Mouse (Mus musculus) heart, embryonic 12.5 days (tissue): ENCODE measurements around the gene Nupl1. TPM values are rescaled to one million over a fixed set of nuclear protein-coding genes. Genes with fewer than 3 reads are reported as not detected.
A peak's percentile ranks its signal among the peaks of the same experiment; 100 is the strongest.

Source experiments
- ATAC-seq: fragments of 200-750 bp; cut with Nextera tagmentation; 2 replicates; pipeline ENCODE4 v1.8.0; 2017; ENCODE audit warnings: moderate TSS enrichment, moderate library complexity; ENCODE audit not compliant: insufficient number of reproducible peaks, low FRiP score
- H3K27ac ChIP-seq: fragments of 300-500 bp; sonication (generic); 2 replicates; pipeline ENCODE4 v1.5.1; 2016; ENCODE audit warnings: mild to moderate bottlenecking, moderate library complexity; ENCODE audit not compliant: poor library complexity, severe bottlenecking
- H3K27me3 ChIP-seq: fragments of 300-500 bp; sonication (generic); replicated peaks from 2 replicates; pipeline ENCODE4 v1.6.1; 2016; ENCODE audit warnings: mild to moderate bottlenecking, moderate library complexity
- H3K36me3 ChIP-seq: fragments of 300-500 bp; sonication (generic); 2 replicates; pipeline ENCODE4 v1.6.1; 2016; ENCODE audit warnings: mild to moderate bottlenecking, moderate library complexity
- H3K4me1 ChIP-seq: fragments of 300-500 bp; sonication (generic); replicated peaks from 2 replicates; pipeline ENCODE4 v1.6.1; 2016; ENCODE audit warnings: mild to moderate bottlenecking
- H3K4me2 ChIP-seq: fragments of 300-500 bp; sonication (generic); 2 replicates; pipeline ENCODE4 v1.6.1; 2016; ENCODE audit warnings: mild to moderate bottlenecking, moderate library complexity
- H3K4me3 ChIP-seq: fragments of 300-500 bp; sonication (generic); 2 replicates; pipeline ENCODE4 v1.5.1; 2016; ENCODE audit warnings: mild to moderate bottlenecking
- H3K9ac ChIP-seq: fragments of 300-500 bp; sonication (generic); 2 replicates; pipeline ENCODE4 v1.6.1; 2016; ENCODE audit warnings: mild to moderate bottlenecking, moderate library complexity
- H3K9me3 ChIP-seq: fragments of 300-500 bp; sonication (generic); replicated peaks from 2 replicates; pipeline ENCODE4 v1.6.1; 2016; ENCODE audit warnings: mild to moderate bottlenecking, moderate library complexity
- WGBS: fragments of 180-500 bp; shearing (Covaris S2); methylation state at CpG from one replicate; pipeline ENCODE4 v1.1.7; 2016; 5-methylcytosine and 5-hydroxymethylcytosine counted together
- polyA plus RNA-seq: library from polyadenylated mRNA; unstranded; fragments of >200 nt; fragmentation: Nextera tagmentation; extraction: Ambion mirVana; gene quantifications from 2 replicates; pipeline ENCODE4 v1.2.1, GENCODE M21; 2016

Gene Nupl1
- polyA plus RNA-seq, 1 experiment from 2014 or later = not detected

DNA sequence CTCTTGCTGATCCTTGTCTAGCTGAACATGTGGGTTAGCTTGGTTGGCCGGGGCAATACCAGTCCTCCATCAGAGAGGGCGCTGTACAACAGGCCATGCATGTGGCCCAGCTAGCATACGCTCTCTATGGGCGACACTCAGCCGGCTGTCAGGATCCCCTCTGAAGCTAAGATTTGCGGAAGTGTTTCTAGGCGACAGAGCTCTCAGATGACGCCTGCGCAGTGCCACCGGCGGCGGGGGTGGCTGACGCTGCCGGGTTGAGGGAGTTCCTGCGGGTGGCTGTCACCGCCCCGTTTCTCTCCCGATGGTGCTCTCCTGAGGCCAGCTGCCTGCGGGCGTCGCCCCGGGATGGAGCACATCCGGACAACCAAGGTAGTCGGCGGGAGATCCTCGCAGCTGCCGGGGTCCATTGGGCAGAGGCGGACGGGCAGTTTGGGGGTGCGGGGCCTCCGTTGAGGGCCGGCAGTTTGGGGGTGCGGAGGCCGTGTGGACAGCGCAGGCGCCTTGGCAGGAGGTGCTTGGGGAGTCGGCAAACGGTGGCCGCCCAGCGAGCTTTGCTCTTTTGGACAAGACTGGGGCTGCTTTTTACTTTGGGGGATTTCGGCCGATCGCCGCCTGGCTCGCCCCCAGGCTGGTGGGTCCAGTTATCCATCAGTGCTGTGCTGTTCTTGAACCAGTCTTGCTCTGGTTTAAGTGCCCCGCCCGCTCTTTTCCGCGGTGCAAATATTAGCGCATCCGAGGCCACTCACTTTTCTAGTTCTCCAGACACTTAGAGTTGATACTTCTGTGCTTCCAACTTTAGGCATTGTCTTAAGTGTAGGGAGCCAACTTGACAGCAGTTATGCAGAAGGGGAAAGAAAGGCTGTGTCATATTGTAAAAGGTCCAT, 14.0 kb upstream of the Nupl1 start, which contains the start of gene Mtmr6:
Mtmr6 (plus strand) TSS at position 239 of the 887 bp plus-strand sequence.
- Histone ChIP-seq H3K9me3 (no peaks in the 10 kb centered on the region), H3K36me3 (no peaks in the 10 kb centered on the region), H3K4me1 (peaks cover 14% of the 10 kb centered on the region), H3K4me3 (peak within 1 kb of the TSS; percentile 72), H3K27me3 (no peaks in the 10 kb centered on the region), H3K4me2 (peak within 1 kb of the TSS; percentile 74), H3K27ac (peak within 1 kb of the TSS; percentile 56; the same call in 1 of the 2 replicates), H3K9ac (peak within 1 kb of the TSS; percentile 82)
- ATAC-seq = peak; percentile 98
- WGBS = under 1% methylated on average over 51 of the region's 51 CpGs

DNA sequence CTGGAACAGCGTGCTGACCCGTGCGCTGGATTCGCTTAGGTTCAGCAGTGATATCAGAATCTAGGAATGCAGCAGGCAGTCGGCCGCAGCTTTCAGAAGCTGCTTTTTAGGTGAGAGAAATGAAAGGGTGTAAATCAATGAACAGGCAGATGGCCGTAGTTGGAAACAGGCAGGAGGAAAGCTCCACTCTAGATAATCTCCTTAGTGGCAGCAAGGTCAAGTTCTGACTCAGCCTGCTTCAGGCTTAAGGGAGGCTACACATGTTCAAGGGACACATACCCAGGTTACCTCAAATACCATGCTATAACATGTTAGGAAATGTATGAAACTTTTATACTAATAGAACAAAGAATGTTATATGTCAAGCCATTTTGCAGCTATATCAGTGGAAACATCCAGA, 11.1 kb upstream of the Nupl1 start:
- no peak overlapping the region for H3K27ac ChIP-seq
- no peak overlapping the region for H3K9ac ChIP-seq
- H3K4me2 ChIP-seq = no peak overlapping the region
- WGBS = 36% methylated on average over 7 of the region's 7 CpGs
- H3K9me3 ChIP-seq = no peaks in the 10 kb centered on the region
- H3K27me3 ChIP-seq = no peaks in the 10 kb centered on the region
- no peak for ATAC-seq
- no peak overlapping the region for H3K4me3 ChIP-seq
- H3K36me3 ChIP-seq = no peaks in the 10 kb centered on the region
- peaks cover 12% of the 10 kb centered on the region for H3K4me1 ChIP-seq

DNA sequence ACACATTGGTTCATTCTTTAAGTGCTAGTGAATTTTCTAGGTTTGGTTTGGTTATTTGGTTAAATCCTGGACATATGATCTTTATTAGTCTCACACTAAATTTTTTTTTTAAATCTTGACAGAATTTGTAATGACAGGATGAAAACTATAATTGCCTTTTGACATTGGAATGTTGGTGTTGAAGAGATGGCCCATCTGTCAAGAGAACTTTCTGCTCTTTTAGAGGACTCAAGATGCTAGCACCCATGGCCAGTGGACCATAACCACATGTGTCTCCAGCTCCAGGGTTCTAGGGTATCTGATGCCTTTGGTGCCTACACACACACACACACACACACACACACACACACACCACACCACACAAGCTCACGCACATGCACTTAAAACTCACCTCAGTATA, 6.6 kb upstream of the Nupl1 start:
- no peak overlapping the region for H3K27ac ChIP-seq
- WGBS = 77% methylated on average over 1 of the region's 1 CpGs
- H3K4me2 ChIP-seq = no peak overlapping the region
- H3K9ac ChIP-seq = no peak overlapping the region
- H3K27me3 ChIP-seq = no peaks in the 10 kb centered on the region
- H3K4me1 ChIP-seq = no peaks in the 10 kb centered on the region
- H3K4me3 ChIP-seq = no peak overlapping the region
- H3K9me3 ChIP-seq = no peaks in the 10 kb centered on the region
- ATAC-seq = no peak
- no peaks in the 10 kb centered on the region for H3K36me3 ChIP-seq

DNA sequence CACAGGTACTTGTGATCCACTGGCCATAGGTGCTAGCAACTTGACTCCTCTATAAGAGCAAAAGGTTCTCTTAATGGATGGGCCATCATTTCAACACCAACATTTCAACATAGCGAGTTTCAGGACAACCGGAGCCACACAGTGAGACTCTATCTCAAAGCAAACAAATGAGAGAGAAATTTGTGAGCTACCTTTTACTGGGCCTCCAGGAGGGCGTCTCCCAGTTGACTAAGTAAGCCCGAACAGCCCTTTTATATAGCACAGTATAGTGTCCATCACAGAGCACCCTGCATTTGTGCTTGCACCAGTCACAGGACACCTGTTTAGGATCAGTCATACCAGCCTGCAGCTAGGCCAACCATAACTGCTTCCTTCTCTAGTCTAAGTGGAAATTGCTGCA, 5.9 kb upstream of the Nupl1 start:
- H3K4me2 ChIP-seq = no peak overlapping the region
- 75% methylated on average over 4 of the region's 4 CpGs for WGBS
- no peak overlapping the region for H3K27ac ChIP-seq
- no peaks in the 10 kb centered on the region for H3K27me3 ChIP-seq
- H3K9me3 ChIP-seq = no peaks in the 10 kb centered on the region
- H3K4me1 ChIP-seq = peaks cover 5% of the 10 kb centered on the region
- ATAC-seq = no peak
- H3K36me3 ChIP-seq = no peaks in the 10 kb centered on the region
- no peak overlapping the region for H3K4me3 ChIP-seq
- no peak overlapping the region for H3K9ac ChIP-seq

DNA sequence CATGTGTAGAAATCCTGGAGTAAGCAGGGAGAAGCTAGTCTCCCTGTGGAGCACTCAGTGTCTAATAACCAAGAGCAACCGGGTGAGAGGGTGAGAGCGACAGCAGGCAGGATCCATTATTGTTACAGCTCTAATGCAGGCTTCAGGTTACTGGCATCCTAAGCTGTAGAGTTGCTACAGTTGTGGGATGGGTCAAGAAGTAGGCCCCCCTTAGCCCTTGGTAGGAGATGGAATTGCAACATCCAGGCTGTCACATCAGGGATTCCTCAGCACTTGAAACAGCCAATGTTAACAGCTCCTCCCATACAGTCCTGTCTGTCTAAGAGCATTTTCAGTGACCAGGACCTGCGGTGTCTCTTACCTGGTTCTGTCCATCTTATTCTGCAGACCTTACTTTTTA, 5.1 kb upstream of the Nupl1 start:
- no peak for ATAC-seq
- Histone ChIP-seq H3K9ac (no peak overlapping the region), H3K4me1 (peaks cover 5% of the 10 kb centered on the region), H3K9me3 (no peaks in the 10 kb centered on the region), H3K27ac (no peak overlapping the region), H3K36me3 (no peaks in the 10 kb centered on the region), H3K4me2 (no peak overlapping the region), H3K4me3 (no peak overlapping the region), H3K27me3 (no peaks in the 10 kb centered on the region)
- 30% methylated on average over 3 of the region's 3 CpGs for WGBS

DNA sequence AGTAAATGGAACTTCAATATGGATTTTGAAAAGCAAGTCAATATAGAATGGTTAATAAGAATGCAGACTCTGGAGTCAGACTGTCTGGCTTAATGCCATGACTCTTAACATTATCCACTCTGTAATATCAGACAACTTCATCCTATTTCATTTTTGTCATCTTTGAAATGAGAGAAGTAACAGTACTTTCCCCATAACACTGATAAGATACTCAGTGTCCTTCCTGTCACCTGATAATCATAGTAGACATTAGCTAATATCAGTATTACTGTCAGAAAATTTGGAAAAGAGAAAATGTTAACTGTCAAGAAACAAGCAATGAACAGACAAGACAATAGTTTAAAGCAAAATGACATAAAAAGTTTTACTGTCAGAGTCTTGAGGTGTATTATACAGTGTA, 3.5 kb upstream of the Nupl1 start:
- Histone ChIP-seq H3K4me1 (peaks cover 11% of the 10 kb centered on the region), H3K4me3 (no peak overlapping the region), H3K9ac (no peak overlapping the region), H3K9me3 (no peaks in the 10 kb centered on the region), H3K27ac (no peak overlapping the region), H3K27me3 (no peaks in the 10 kb centered on the region), H3K4me2 (no peak overlapping the region), H3K36me3 (no peaks in the 10 kb centered on the region)
- no peak for ATAC-seq

DNA sequence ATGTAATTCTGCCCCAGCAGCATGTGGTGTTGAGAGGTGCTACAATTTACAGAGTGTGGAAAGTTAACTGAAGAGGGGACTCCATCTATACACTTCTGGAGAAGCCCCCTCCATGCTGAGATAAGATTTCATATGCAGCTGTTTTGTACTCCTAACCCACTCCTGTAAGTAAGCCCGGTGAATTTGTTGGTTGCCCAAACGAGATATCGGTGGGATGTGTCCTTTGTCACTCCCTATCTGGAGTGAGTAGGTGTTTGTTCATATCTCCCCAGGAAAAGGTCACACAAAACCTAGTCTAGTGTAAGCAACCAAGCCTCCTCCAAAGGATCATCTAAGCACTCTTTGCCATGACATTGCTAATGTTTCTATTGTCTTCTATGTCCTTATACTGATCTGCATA, 2.2 kb upstream of the Nupl1 start:
- Histone ChIP-seq H3K36me3 (no peaks in the 10 kb centered on the region), H3K4me2 (no peak overlapping the region), H3K9me3 (no peaks in the 10 kb centered on the region), H3K27me3 (no peaks in the 10 kb centered on the region), H3K4me1 (peaks cover 18% of the 10 kb centered on the region), H3K4me3 (no peak overlapping the region), H3K9ac (no peak overlapping the region), H3K27ac (no peak overlapping the region)
- 66% methylated on average over 3 of the region's 3 CpGs for WGBS
- ATAC-seq = no peak

DNA sequence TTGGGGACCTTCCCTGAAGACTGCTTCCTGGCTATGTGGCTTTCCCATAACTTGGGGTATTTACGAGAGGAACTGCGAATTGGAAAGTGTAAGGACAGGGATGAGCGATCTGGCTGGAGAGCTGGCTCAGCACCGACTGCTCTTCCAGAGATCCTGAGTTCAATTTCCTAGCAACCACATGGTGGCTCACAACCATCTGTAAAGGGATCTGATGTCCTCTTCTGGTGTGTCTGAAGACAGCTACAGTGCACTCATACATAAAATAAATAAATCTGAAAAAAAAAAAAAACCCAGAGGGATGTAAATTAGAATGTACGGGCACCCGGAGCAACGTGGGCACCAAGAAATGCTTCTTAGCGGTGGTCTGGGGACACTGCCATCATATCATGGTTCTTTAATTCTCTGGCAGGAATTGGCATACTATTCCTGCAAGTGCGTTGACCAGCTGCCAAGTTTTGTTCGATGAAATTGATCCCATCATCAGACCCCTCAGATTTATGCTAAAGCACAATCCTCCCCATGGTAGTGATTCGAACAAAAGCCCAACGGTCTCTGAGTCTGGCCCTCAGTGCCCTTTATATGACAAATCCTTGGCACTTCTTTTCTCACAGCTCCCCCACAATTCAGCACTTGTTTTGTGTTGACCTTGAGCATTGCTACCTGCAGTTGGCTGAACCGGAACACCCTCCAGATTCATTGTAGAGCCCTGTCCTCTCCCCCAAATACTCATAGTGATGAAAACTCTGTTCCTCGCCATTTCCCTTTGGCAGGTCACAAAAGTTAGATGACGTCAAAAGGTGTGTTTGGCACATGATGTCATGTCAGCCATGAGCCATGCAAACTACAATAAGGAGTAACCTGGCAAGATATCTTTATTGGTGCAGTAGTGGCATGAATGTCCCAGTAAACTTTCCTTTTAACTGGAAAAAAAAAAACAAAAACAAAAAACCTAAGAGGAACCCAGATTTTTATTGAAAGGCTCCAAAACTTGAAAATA, 1.1 kb upstream of the Nupl1 start:
- Histone ChIP-seq H3K27ac (peak overlapping the region; percentile 87), H3K27me3 (no peaks in the 10 kb centered on the region), H3K4me3 (peak overlapping the region; percentile 79), H3K9me3 (no peaks in the 10 kb centered on the region), H3K36me3 (no peaks in the 10 kb centered on the region), H3K4me1 (peaks cover 18% of the 10 kb centered on the region), H3K4me2 (peak overlapping the region; percentile 80), H3K9ac (peak overlapping the region; percentile 83)
- WGBS = 19% methylated on average over 15 of the region's 15 CpGs
- ATAC-seq = no peak; the same call in 1 of the 2 replicates

DNA sequence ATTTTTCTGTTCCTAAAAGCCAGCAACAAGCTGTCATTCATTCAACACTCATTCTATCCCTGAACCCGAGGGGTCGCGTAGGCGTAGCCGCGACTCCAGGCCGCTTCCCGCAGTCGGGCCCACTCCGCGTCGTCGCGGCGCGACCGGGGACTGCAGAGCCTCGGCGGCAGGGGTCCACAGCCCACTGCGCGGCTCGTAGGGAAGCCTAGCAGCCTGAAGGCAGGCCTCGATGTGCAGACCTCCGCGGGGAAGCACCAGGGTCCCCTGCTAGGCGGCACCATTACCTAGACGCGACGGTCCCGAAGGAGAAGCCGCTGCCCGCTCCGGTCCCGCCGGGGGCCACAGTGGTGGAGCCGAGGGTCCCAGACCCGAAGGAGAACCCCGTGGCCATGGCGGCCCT, 352 bp downstream of the Nupl1 start:
- WGBS = under 1% methylated on average over 39 of the region's 39 CpGs
- peaks cover 18% of the 10 kb centered on the region for H3K4me1 ChIP-seq
- H3K4me3 ChIP-seq = peak overlapping the region; percentile 79
- ATAC-seq = peak; percentile 71
- no peaks in the 10 kb centered on the region for H3K36me3 ChIP-seq
- H3K9ac ChIP-seq = peak overlapping the region; percentile 91
- H3K27ac ChIP-seq = peak overlapping the region; percentile 91
- peak overlapping the region; percentile 80 for H3K4me2 ChIP-seq
- H3K9me3 ChIP-seq = no peaks in the 10 kb centered on the region
- no peaks in the 10 kb centered on the region for H3K27me3 ChIP-seq

DNA sequence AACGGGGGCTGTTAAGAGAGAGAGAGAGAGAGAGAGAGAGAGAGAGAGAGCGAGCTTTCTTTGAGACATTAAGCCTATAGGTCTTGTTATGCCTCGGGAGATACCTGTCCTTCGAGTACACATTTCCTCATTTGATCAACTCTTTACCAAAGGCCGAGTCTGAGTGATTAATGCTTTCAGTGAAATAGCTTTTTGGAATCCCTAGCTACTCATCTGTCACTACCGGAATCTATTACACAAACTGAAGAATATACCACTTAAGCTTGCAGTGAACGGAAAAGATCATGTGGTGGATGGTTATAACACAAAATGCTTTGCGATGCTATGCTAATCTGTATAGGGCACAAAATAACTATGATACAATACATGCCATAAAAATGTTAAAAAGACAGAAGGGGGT, 865 bp downstream of the Nupl1 start:
- Histone ChIP-seq H3K4me3 (peak overlapping the region; percentile 79), H3K36me3 (no peaks in the 10 kb centered on the region), H3K4me1 (peaks cover 18% of the 10 kb centered on the region), H3K9ac (peak overlapping the region; percentile 91), H3K27me3 (no peaks in the 10 kb centered on the region), H3K9me3 (no peaks in the 10 kb centered on the region), H3K27ac (no peak overlapping the region), H3K4me2 (peak overlapping the region; percentile 80)
- ATAC-seq = no peak
- WGBS = 13% methylated on average over 8 of the region's 8 CpGs

DNA sequence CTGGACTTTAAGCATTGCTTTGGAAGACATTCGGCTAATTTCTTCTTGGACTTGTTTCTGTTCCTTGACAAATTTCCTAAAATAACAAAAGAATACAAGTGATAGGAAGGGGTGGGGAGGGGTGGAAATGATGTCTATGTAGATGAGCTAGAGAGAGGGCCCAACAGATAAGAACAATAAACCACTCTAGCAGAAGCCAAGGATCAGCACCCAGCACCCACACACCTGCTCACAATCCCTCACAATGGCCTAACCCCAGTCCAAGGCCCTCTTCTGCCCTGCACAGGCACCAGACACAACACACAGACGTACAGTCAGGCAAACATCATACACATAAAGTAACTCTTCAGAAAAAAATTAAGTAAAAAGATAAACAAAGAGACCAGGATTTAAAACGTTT, 12.7 kb downstream of the Nupl1 start:
- 78% methylated on average over 3 of the region's 3 CpGs for WGBS
- H3K27ac ChIP-seq = no peak overlapping the region
- no peak overlapping the region for H3K4me3 ChIP-seq
- 0 out of 2 replicates have a peak, but pooled peaks cover 4% of the 10 kb centered on the region for H3K4me1 ChIP-seq
- no peaks in the 10 kb centered on the region for H3K9me3 ChIP-seq
- H3K27me3 ChIP-seq = no peaks in the 10 kb centered on the region
- peaks cover 45% of the 10 kb centered on the region for H3K36me3 ChIP-seq
- no peak for ATAC-seq
- H3K9ac ChIP-seq = no peak overlapping the region
- H3K4me2 ChIP-seq = no peak overlapping the region
